Mouse (Mus musculus) forebrain, embryonic 13.5 days (tissue): ENCODE data around the gene Gps2. TPM values are rescaled to one million over a fixed set of nuclear protein-coding genes. Genes with fewer than 3 reads are reported as not detected.

Experiments used
- ATAC-seq: fragments of 200-750 bp; cut with Nextera tagmentation; 2 replicates; pipeline ENCODE4 v1.8.0; 2017
- H3K27ac ChIP-seq: fragments of 300-500 bp; sonication (generic); 2 replicates; pipeline ENCODE4 v1.5.1; 2015; ENCODE audit warnings: inconsistent platforms, mild to moderate bottlenecking, moderate library complexity
- H3K27me3 ChIP-seq: fragments of 300-500 bp; sonication (generic); 2 replicates; pipeline ENCODE4 v1.6.1; 2015; ENCODE audit warnings: mild to moderate bottlenecking, inconsistent platforms
- H3K36me3 ChIP-seq: fragments of 300-500 bp; sonication (generic); 2 replicates; pipeline ENCODE4 v1.6.1; 2015; ENCODE audit warnings: mild to moderate bottlenecking, inconsistent platforms; ENCODE audit not compliant: poor library complexity, severe bottlenecking
- H3K4me1 ChIP-seq: fragments of 300-500 bp; sonication (generic); 2 replicates; pipeline ENCODE4 v1.6.1; 2015; ENCODE audit warnings: inconsistent platforms
- H3K4me2 ChIP-seq: fragments of 300-500 bp; sonication (generic); 2 replicates; pipeline ENCODE4 v1.6.1; 2015; ENCODE audit warnings: inconsistent platforms, mild to moderate bottlenecking, moderate library complexity
- H3K4me3 ChIP-seq: fragments of 300-500 bp; sonication (generic); 2 replicates; pipeline ENCODE4 v1.5.1; 2015; ENCODE audit warnings: mild to moderate bottlenecking, inconsistent platforms
- H3K9ac ChIP-seq: fragments of 300-500 bp; sonication (generic); 2 replicates; pipeline ENCODE4 v1.6.1; 2015; ENCODE audit warnings: mild to moderate bottlenecking, inconsistent platforms
- H3K9me3 ChIP-seq: fragments of 300-500 bp; sonication (generic); replicated peaks from 2 replicates; pipeline ENCODE4 v1.6.1; 2016; ENCODE audit warnings: inconsistent platforms
- WGBS: fragments of 180-500 bp; shearing (Covaris S2); methylation state at CpG from one replicate; pipeline ENCODE4 v1.1.7; 2015; 5-methylcytosine and 5-hydroxymethylcytosine counted together
- polyA plus RNA-seq: library from polyadenylated mRNA; unstranded; fragments of >200 nt; fragmentation: Nextera tagmentation; extraction: Ambion mirVana; gene quantifications from 2 replicates; pipeline ENCODE4 v1.2.1, GENCODE M21; 2015

The Gps2 gene
- polyA plus RNA-seq, 1 experiment from 2014 or later, result 90.1 TPM

DNA sequence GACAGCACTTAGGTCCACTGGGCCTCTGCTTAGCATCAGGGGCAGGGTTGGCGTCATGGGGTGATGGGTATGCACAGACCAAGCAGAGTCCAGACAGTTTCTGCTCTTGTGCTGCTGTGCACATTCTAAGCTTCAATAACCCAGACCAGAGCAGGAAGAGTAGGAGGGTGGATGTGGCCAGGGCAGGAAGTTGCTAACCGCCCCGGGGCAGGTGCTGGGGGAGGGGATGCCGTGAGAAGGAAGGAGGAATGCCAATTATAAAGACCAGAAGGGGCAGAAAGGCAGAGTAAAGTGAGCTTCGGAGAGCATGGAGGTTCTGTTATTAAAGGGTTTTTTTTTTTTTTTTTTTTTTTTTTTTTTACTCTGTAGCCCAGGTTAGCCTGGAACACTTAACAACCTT is 19.0 kb upstream of the Gps2 start:
- no peak overlapping the region for H3K9ac ChIP-seq
- no peaks in the 10 kb centered on the region for H3K36me3 ChIP-seq
- no peak for ATAC-seq
- no peak overlapping the region for H3K27ac ChIP-seq
- WGBS, result 95% methylated on average over 5 of the region's 5 CpGs
- H3K4me2 ChIP-seq, result no peak overlapping the region
- H3K27me3 ChIP-seq, result no peaks in the 10 kb centered on the region
- H3K4me1 ChIP-seq, result peaks cover 13% of the 10 kb centered on the region
- H3K4me3 ChIP-seq, result no peak overlapping the region
- no peaks in the 10 kb centered on the region for H3K9me3 ChIP-seq

DNA sequence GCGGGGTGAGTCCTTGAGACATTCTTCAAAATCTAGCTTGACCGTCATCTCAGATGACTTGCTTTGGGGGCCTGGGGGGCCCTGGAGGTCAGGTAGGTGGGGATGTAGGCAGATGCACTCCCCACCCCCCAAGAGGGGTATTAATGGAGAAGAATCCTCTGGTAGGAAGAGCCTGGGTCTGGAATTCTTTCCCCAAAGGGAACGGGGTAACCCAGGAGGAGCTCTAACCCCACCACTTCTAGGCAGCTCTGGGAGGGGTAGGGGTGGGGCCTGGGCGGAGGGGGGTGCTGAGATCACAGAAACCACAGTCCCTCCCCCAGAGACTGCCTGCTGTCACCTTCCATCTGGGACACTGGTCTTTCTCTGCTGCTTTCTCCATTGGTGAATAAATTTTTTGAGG is 18.4 kb upstream of the Gps2 start, which contains the start of gene Acap1:
Gene Acap1, minus strand, starts transcription at position 249 of the 400 bp plus-strand sequence.
- ATAC-seq, result no peak
- Histone ChIP-seq H3K27me3 (no peaks in the 10 kb centered on the region), H3K27ac (no peak within 1 kb of the TSS), H3K4me3 (no peak within 1 kb of the TSS), H3K36me3 (no peaks in the 10 kb centered on the region), H3K4me1 (peaks cover 17% of the 10 kb centered on the region), H3K4me2 (no peak within 1 kb of the TSS), H3K9ac (no peak within 1 kb of the TSS), H3K9me3 (no peaks in the 10 kb centered on the region)
- WGBS, result 83% methylated on average over 4 of the region's 4 CpGs

DNA sequence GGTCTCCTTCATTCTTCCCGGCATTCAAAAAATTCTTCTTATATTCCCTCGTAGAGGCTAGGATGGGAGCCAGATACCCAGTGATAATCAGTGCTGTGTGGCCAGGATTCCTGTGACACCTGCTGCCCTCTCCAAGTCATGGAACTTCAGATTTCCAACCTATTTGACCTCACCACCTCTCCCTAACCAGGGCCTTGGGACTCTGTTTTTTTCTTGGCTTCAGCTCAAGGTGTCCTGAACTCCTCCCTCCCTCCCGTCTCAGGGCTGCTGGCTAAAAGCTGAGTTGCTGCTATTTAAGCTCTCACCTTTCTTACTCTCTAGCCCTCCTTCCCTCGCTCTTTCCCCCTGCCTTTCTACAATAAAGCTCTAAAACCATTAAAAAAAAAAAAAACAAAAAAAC is 13.8 kb upstream of the Gps2 start:
- Histone ChIP-seq H3K27ac (no peak overlapping the region), H3K27me3 (no peaks in the 10 kb centered on the region), H3K36me3 (peaks cover 19% of the 10 kb centered on the region), H3K9me3 (no peaks in the 10 kb centered on the region), H3K4me2 (peak overlapping the region; percentile 95), H3K9ac (peak overlapping the region; percentile 97), H3K4me1 (peaks cover 32% of the 10 kb centered on the region), H3K4me3 (peak overlapping the region; percentile 89)
- WGBS, result 15% methylated on average over 4 of the region's 4 CpGs
- ATAC-seq, result no peak

DNA sequence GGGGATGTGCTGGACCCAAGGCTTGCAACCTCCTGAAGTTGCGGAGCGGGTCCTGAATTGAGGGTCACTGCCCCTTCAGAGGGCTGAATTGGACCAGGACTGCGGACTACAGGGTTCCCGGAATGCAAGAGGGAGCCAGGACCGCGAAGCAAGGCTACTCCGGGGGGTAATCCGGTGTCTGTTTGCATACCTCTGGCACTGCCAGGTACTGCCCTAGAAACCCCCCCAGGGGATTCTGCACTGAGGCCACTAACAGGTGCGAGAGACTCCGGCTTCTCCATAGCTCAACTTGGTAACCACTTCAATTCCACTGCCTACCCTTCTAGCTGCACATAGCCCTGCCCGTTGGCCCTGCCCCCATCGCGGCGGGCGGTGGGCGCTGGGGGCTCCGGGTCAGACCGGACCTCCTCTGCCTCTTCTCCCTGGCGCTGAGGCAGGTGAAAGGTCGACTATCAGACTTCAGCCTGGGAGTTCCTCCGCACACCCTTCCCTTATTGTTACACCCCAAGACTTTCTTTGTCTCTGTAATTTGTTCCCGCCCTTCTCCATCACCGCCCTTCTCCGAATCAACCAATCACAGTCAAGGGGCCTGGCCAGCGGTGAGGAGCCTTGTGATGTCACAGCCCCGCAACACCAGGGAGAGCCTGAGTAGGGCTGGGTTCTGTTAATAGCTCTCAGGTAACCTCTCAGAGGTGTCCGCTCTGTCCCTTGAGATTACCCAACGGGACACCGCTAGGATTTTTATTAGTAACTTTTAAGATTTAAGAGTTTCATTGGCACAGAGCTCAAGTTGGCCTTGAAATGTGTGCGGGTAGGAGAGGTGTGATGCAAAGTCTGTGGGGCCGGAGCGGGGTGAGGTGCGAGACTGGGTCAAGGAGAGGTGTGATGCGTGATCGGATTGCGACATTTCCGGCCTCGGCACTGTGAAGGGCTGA is 12.9 kb upstream of the Gps2 start, which contains the start of the genes 2810408A11Rik and Neurl4:
Gene 2810408A11Rik, minus strand, starts transcription at position 517 of the 935 bp plus-strand sequence.
Gene Neurl4, plus strand, starts transcription at position 602 of the 935 bp plus-strand sequence.
- no peaks in the 10 kb centered on the region for H3K27me3 ChIP-seq
- under 1% methylated on average over 38 of the region's 38 CpGs for WGBS
- peak within 1 kb of the TSS; percentile 96 for H3K27ac ChIP-seq
- H3K4me3 ChIP-seq, result peak within 1 kb of the TSS; percentile 89
- no peaks in the 10 kb centered on the region for H3K9me3 ChIP-seq
- peaks cover 32% of the 10 kb centered on the region for H3K4me1 ChIP-seq
- H3K36me3 ChIP-seq, result peaks cover 27% of the 10 kb centered on the region
- peak within 1 kb of the TSS; percentile 95 for H3K4me2 ChIP-seq
- peak within 1 kb of the TSS; percentile 97 for H3K9ac ChIP-seq
- ATAC-seq, result peak; percentile 95

DNA sequence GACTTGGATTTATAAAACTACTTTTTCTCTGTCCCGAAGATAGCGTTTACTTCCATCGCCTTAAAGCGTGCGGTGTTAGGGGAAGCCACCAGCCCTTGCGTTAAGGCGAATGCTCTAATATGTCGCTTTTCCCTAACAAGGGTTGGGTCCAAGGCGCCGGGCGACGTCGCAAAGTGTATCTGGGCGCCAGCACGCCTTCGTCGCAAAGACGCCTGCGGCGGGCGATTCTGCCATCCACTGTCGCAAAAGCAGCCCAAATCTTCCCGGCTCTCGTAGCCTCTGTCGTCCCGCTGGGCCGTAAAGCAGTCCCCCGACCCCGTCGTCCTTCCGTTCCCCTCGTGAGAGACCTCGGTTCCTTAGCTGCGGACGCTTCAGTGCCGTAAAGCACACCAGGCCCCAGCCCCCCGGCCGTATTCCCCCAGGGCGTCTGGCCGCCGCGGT is 12.3 kb upstream of the Gps2 start:
- H3K4me3 ChIP-seq, result peak overlapping the region; percentile 89
- peak overlapping the region; percentile 95 for H3K4me2 ChIP-seq
- H3K9me3 ChIP-seq, result no peaks in the 10 kb centered on the region
- no peaks in the 10 kb centered on the region for H3K27me3 ChIP-seq
- H3K4me1 ChIP-seq, result peaks cover 32% of the 10 kb centered on the region
- peak overlapping the region; percentile 97 for H3K9ac ChIP-seq
- peak; percentile 77 for ATAC-seq
- peak overlapping the region; percentile 96 for H3K27ac ChIP-seq
- H3K36me3 ChIP-seq, result peaks cover 34% of the 10 kb centered on the region
- WGBS, result under 1% methylated on average over 42 of the region's 42 CpGs

DNA sequence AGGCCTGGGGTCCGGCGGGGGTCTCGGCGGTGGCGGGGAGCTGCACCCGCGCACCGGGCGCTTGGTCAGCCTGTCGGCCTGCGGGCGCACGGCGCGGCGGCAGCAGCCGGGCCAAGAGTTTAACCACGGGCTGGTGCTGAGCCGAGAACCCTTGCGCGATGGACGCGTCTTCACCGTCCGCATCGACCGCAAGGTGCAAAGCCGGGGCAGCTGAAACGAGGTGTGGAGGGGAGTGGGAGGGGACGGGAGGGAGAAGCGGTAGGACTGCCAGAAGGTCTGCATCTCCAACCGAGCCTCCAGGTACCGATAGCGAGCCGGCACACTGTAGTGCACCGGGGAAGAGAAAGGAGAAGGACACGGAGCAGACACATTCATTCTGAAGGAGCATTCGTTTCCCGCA is 11.7 kb upstream of the Gps2 start:
- WGBS, result under 1% methylated on average over 30 of the region's 39 CpGs
- Histone ChIP-seq H3K27ac (peak overlapping the region; percentile 96), H3K9me3 (no peaks in the 10 kb centered on the region), H3K36me3 (peaks cover 40% of the 10 kb centered on the region), H3K27me3 (no peaks in the 10 kb centered on the region), H3K9ac (peak overlapping the region; percentile 97), H3K4me3 (peak overlapping the region; percentile 89), H3K4me2 (peak overlapping the region; percentile 95), H3K4me1 (peaks cover 32% of the 10 kb centered on the region)
- peak; percentile 7; the same call in 1 of the 2 replicates for ATAC-seq

DNA sequence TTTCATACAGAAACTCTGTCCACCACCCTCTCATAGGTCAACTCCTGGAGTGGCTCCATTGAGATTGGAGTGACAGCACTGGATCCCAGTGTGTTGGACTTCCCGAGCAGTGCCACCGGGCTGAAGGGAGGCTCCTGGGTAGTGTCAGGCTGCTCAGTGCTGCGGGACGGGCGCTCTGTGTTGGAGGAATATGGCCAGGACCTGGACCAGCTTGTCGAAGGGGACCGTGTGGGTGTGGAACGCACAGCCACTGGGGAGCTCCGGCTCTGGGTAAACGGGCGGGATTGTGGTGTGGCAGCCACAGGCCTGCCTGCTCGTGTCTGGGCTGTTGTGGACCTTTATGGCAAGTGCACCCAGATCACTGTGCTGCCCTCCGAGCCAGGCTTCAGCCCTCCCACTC is 10.7 kb upstream of the Gps2 start:
- peaks cover 32% of the 10 kb centered on the region for H3K4me1 ChIP-seq
- H3K4me2 ChIP-seq, result peak overlapping the region; percentile 95
- H3K9ac ChIP-seq, result peak overlapping the region; percentile 97
- H3K4me3 ChIP-seq, result peak overlapping the region; percentile 89
- H3K36me3 ChIP-seq, result peaks cover 50% of the 10 kb centered on the region
- no peak overlapping the region for H3K27ac ChIP-seq
- H3K27me3 ChIP-seq, result no peaks in the 10 kb centered on the region
- ATAC-seq, result no peak
- H3K9me3 ChIP-seq, result no peaks in the 10 kb centered on the region
- 83% methylated on average over 13 of the region's 13 CpGs for WGBS

DNA sequence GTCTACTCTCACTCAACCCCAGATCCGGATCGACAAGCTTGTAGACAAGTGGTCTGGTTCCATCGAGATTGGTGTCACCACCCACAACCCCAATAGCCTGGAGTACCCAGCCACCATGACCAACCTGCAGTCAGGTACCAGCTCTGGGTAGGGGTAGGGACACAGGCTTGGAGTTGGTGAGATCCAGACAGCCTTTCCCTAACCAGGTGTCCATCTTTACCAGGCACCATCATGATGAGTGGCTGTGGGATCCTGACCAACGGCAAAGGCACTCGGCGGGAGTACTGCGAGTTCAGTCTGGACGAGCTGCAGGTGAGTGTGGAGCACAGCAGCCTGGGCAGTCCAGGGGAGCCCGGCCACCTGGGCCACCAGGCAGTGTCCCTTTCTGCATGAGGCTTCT is 9.4 kb upstream of the Gps2 start:
- 94% methylated on average over 9 of the region's 9 CpGs for WGBS
- no peak overlapping the region for H3K9ac ChIP-seq
- no peak for ATAC-seq
- H3K27me3 ChIP-seq, result no peaks in the 10 kb centered on the region
- H3K9me3 ChIP-seq, result no peaks in the 10 kb centered on the region
- H3K4me3 ChIP-seq, result no peak overlapping the region
- H3K4me1 ChIP-seq, result peaks cover 23% of the 10 kb centered on the region
- no peak overlapping the region for H3K4me2 ChIP-seq
- H3K27ac ChIP-seq, result no peak overlapping the region
- peaks cover 63% of the 10 kb centered on the region for H3K36me3 ChIP-seq

DNA sequence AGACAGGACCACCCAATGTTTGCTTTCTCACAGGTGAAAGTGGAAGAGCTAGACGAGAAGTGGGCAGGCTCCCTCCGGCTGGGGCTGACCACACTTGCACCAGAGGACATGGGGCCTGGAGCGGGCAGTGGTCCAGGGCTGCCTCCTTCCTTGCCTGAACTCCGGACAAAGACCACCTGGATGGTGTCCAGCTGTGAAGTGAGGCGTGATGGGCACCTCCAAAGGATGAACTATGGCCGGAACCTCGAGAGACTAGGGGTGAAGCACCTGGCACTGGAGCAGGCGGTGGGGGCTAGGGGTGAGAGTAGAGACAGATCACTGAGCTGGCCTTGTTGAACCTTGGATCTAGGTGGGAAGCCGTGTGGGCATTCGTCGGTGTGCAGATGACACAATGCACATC is 5.0 kb upstream of the Gps2 start:
- Histone ChIP-seq H3K4me3 (no peak overlapping the region), H3K36me3 (peaks cover 99% of the 10 kb centered on the region), H3K27ac (no peak overlapping the region), H3K9me3 (no peaks in the 10 kb centered on the region), H3K4me2 (no peak overlapping the region), H3K4me1 (peaks cover 7% of the 10 kb centered on the region), H3K27me3 (no peaks in the 10 kb centered on the region), H3K9ac (no peak overlapping the region)
- no peak for ATAC-seq
- WGBS, result 92% methylated on average over 11 of the region's 11 CpGs

DNA sequence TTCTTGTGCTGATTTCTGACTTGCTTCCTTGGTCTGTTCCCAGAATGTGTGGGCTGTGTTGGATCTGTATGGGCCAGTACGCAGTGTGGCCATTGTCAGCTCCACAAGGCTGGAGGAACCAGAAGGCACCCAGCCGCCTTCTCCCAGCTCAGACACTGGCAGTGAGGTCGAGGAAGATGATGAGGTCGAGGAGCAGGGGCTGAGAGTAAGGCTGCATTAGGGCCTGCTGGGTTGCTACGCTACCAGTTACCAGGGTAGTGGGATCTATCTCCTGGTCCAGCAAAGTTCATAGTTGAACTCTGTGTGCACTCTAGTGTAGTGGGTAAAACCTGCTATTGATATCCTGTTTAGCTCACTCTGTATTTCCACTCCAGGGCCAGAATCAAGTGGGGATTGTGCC is 4.5 kb upstream of the Gps2 start:
- H3K27me3 ChIP-seq, result no peaks in the 10 kb centered on the region
- peaks cover 94% of the 10 kb centered on the region for H3K36me3 ChIP-seq
- H3K9me3 ChIP-seq, result no peaks in the 10 kb centered on the region
- no peak for ATAC-seq
- no peak overlapping the region for H3K4me3 ChIP-seq
- no peak overlapping the region for H3K27ac ChIP-seq
- no peak overlapping the region for H3K9ac ChIP-seq
- WGBS, result 93% methylated on average over 5 of the region's 5 CpGs
- H3K4me1 ChIP-seq, result peaks cover 8% of the 10 kb centered on the region
- H3K4me2 ChIP-seq, result no peak overlapping the region

DNA sequence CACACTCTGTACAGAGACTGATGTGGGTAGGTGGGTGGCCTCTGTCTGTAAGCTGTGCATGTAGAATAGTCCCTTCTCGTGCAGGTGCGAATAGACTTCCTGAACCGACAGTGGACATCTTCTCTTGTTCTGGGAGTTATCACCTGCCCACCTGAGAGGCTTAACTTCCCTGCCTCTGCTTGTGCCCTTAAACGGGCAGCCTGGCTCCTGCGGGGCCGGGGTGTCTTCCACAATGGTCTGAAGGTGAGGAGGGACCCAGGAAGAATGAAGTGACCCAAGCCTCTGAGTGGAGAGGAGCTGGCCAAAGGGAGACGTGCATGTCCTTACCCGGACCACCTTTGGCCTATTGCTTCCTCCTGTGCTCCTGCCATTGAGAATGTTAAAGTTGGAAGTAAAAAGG is 3.5 kb upstream of the Gps2 start:
- no peak for ATAC-seq
- Histone ChIP-seq H3K27ac (no peak overlapping the region), H3K4me2 (no peak overlapping the region), H3K4me1 (peaks cover 18% of the 10 kb centered on the region), H3K36me3 (peaks cover 88% of the 10 kb centered on the region), H3K27me3 (no peaks in the 10 kb centered on the region), H3K9me3 (no peaks in the 10 kb centered on the region), H3K9ac (no peak overlapping the region), H3K4me3 (no peak overlapping the region; the same call in 1 of the 2 replicates)
- 97% methylated on average over 8 of the region's 8 CpGs for WGBS

DNA sequence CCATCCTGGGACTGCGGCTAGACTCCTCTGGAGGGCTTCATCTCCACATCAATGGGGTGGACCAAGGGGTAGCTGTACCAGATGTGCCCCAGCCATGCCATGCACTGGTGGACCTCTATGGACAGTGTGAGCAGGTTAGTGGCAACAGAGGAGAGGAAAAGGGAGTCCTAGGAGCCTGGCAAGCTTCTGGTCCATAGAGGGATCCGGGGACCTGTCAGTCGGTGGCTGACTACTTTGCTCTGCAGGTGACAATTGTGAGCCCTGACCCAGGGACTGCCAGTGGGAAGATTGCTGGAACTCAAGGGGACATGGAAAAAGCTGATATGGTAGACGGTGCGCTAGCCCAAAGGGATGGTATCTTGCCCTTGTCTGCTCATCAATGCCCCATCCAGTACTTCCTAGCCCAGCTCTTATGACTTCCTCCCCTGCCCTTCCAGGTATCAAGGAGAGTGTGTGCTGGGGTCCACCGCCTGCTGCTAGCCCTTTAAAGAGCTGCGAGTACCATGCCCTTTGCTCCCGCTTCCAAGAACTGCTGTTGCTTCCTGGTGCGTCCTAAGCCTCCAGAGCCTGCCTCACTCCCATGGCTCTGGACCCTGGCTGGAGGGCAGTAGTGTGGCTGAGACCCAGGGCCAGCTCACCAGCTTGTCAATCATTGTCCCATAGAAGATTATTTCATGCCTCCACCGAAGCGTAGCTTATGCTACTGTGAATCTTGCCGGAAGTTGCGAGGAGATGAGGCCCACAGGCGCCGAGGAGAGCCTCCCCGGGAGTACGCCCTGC is 2.7 kb upstream of the Gps2 start:
- Histone ChIP-seq H3K4me2 (no peak overlapping the region), H3K27me3 (no peaks in the 10 kb centered on the region), H3K36me3 (peaks cover 88% of the 10 kb centered on the region), H3K4me1 (peaks cover 26% of the 10 kb centered on the region), H3K9ac (no peak overlapping the region), H3K4me3 (no peak overlapping the region; the same call in 1 of the 2 replicates), H3K27ac (no peak overlapping the region), H3K9me3 (no peaks in the 10 kb centered on the region)
- ATAC-seq, result no peak
- 93% methylated on average over 17 of the region's 17 CpGs for WGBS
